Comparison of ENCODE assay signal across 8 mouse cellular contexts in genomic region chr5:134313451-134314067, GRCm38 (mm10). TPM values are rescaled to one million over a fixed set of nuclear protein-coding genes. Genes with fewer than 3 reads are reported as not detected.
A peak's percentile ranks its signal among the peaks of the same experiment; 100 is the strongest.
DNase-seq lines count a peak whose midpoint lies in the region; ATAC-seq and TF ChIP-seq lines count a peak whose summit lies in the region.

No protein-coding gene starts in this region.

- no peak for TF ChIP-seq CTCF in cortical plate, adult 2 months (IDR thresholded peaks at IDR 0.05; ENCODE audit: extremely low read depth, insufficient read depth, low read length)

- DNase-seq in gastrocnemius, postnatal 10 days: peak; percentile 95
- DNase-seq in left cerebral cortex, postnatal 10 days (ENCODE audit: extremely low spot score in 1 of 2, low spot score in 2 of 2): peak; percentile 91 to 98
- peak; percentile 89 for DNase-seq in right cerebral cortex, postnatal 25 days
- DNase-seq in urinary bladder, postnatal 4 days (ENCODE audit: low spot score in 2 of 2): peak; percentile 95

- TF ChIP-seq POLR2A in cortical plate, adult 2 months (IDR thresholded peaks at IDR 0.05; ENCODE audit: extremely low read depth, insufficient read depth, low read length): peak; percentile 73; the same call in 1 of the 2 replicates

- peaks cover 1% of the 10 kb centered on the region; the same call in 1 of the 2 replicates for H3K4me1 ChIP-seq in cortical plate, adult 2 months (ENCODE audit: control insufficient read depth, insufficient read depth, low read length)

- peak; percentile 52 for ATAC-seq in activated CD4-positive, CD25-positive, alpha-beta regulatory T cell, adult 4 months
- peak; percentile 52 for ATAC-seq in inflammation-experienced regulatory T-cells, adult 6 months
- peak; percentile 79 for ATAC-seq in megakaryocyte-erythroid progenitor cell, adult 5-6 weeks (replicated peaks; ENCODE audit: low FRiP score, low TSS enrichment, poor library complexity, severe bottlenecking)

- intact Hi-C loops in left cerebral cortex, postnatal 10 days (cut with DNase I): no loop called here

- H3K4me3 ChIP-seq in cortical plate, adult 2 months (ENCODE audit: insufficient read depth, low read length): peak overlapping the region; percentile 100

- peak overlapping the region; percentile 100 for H3K27ac ChIP-seq in cortical plate, adult 2 months (ENCODE audit: insufficient read depth, low read length)

RNA-seq across cellular contexts. Expression of gene Gtf2i, which starts 1.0 kb away (rescaled TPM):
- polyA plus RNA-seq in activated CD4-positive, CD25-positive, alpha-beta regulatory T cell, adult 4 months (2017; shearing (Covaris generic)): 10 to 100 TPM; 71.1 to 90.5 TPM
- 149 and 157 TPM in 2 replicates for polyA plus RNA-seq in cortical plate, adult 2 months (2012; rRNA removed)
- total RNA-seq in gastrocnemius, postnatal 10 days (2021): 100 to 1,000 TPM; 131 to 156 TPM
- 10 to 100 TPM; 91.5 to 97.5 (median 94.5) TPM for polyA plus RNA-seq in inflammation-experienced regulatory T-cells, adult 6 months (2017; shearing (Covaris generic))
- total RNA-seq in left cerebral cortex, postnatal 10 days (2021): 100 to 1,000 TPM; 186 to 207 TPM
- 107 and 116 TPM in 2 replicates for total RNA-seq in megakaryocyte-erythroid progenitor cell, adult 5-6 weeks (2014; fragmentation: Nextera tagmentation)
- 42.8 and 45.5 TPM in 2 replicates for total RNA-seq in megakaryocyte-erythroid progenitor cell, adult 5-6 weeks (2017)

Comparison
In these comparisons a context has a peak if more than half of its experiments do, and no peak if none do; other contexts are left out.
1. Peak in every context shown above with its lines: DNase-seq, ATAC-seq, H3K4me3 ChIP-seq and H3K27ac ChIP-seq.